ENCODE assay signal across 8 mouse cellular contexts in the genomic region with DNA sequence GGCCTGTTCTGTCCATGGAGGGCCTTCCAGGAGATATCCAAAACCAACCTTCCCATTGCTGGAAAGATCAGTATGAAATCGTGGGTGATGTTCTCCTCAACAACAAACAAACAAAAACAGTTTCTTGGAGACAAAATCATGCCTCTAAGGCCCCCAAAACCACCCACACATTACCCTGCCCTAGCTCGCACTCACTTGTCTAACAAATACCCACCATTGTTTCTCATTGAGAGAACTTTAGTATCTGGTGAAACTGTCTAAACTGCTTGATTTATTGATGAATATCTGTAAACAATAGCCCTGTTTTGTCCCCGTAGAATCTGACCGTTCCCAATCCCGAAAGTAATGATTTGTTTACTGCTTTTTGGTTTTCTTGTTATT. TPM values are rescaled to one million over a fixed set of nuclear protein-coding genes. Genes with fewer than 3 reads are reported as not detected.
DNase-seq lines count a peak whose midpoint lies in the region; ATAC-seq and TF ChIP-seq lines count a peak whose summit lies in the region.

No protein-coding gene starts in this region.

- ATAC-seq in heart, embryonic 13.5 days (ENCODE audit: extremely low read depth, insufficient number of reproducible peaks, low FRiP score, low TSS enrichment): no peak

- H3K36me3 ChIP-seq in heart, embryonic 13.5 days: peaks cover 6% of the 10 kb centered on the region; the same call in 1 of the 2 replicates
- H3K36me3 ChIP-seq in ES-E14 (ENCODE audit: control insufficient read depth, insufficient read depth, low read length, poor library complexity, severe bottlenecking) (no peaks in the 10 kb centered on the region), macrophage (ENCODE audit: inconsistent target) (no peaks in the 10 kb centered on the region)
- H3K36me3 ChIP-seq in hindbrain, embryonic 10.5 days: peaks cover 3% of the 10 kb centered on the region; the same call in 1 of the 2 replicates

- no peak for DNase-seq in heart, postnatal 14 days
- no peak for DNase-seq in ES-E14 (ENCODE audit: low read depth, low spot score)
- DNase-seq in hindbrain, embryonic 10.5 days (ENCODE audit: low spot score): no peak
- no peak for DNase-seq in adipocyte (ENCODE audit: low spot score)
- no peak for DNase-seq in adrenal gland, postnatal 14 days
- no peak for DNase-seq in gastrocnemius, postnatal 14 days

- intact Hi-C loops in heart, postnatal 14 days (cut with DNase I): loop anchor here (5.0 kb wide), 1 partner anchor 110 kb away; no protein-coding TSS in a partner anchor
- intact Hi-C loops in gastrocnemius, postnatal 14 days (cut with DNase I; ENCODE audit: low total_unique reads): no loop called here

- peaks cover 42% of the 10 kb centered on the region for H3K79me2 ChIP-seq in macrophage (ENCODE audit: inconsistent target)

- WGBS in heart, embryonic 13.5 days: 74% methylated on average over 5 of the region's 5 CpGs
- 71% methylated on average over 5 of the region's 5 CpGs for WGBS in hindbrain, embryonic 10.5 days
- WGBS in macrophage (ENCODE audit: missing documents): 72% methylated on average over 5 of the region's 5 CpGs

- H3K27me3 ChIP-seq in heart, embryonic 13.5 days (replicated peaks): no peaks in the 10 kb centered on the region
- no peaks in the 10 kb centered on the region for H3K27me3 ChIP-seq in hindbrain, embryonic 10.5 days (ENCODE audit: insufficient read depth, poor library complexity, severe bottlenecking)

- peak overlapping the region; percentile 97 for H3K9ac ChIP-seq in heart, embryonic 13.5 days
- H3K9ac ChIP-seq in ES-E14 (ENCODE audit: insufficient read depth, low read depth, low read length, poor library complexity, severe bottlenecking): peak overlapping the region; percentile 81

- H3K4me1 ChIP-seq in heart, embryonic 13.5 days: peaks cover 25% of the 10 kb centered on the region
- H3K4me1 ChIP-seq in ES-E14 (ENCODE audit: control insufficient read depth in 2 of 2, insufficient read depth in 2 of 2, low read length in 2 of 2, poor library complexity in 1 of 2): peaks cover 2% of the 10 kb centered on the region in 2 experiments; a peak in 2 of 4 replicates
- H3K4me1 ChIP-seq in hindbrain, embryonic 10.5 days (replicated peaks): peaks cover 21% of the 10 kb centered on the region

- peak overlapping the region; percentile 88 for H3K4me2 ChIP-seq in heart, embryonic 13.5 days

- H3K4me3 ChIP-seq in heart, embryonic 13.5 days: peak overlapping the region; percentile 87
- H3K4me3 ChIP-seq in ES-E14 (ENCODE audit: insufficient read depth in 1 of 2, low read depth in 1 of 2, low read length in 2 of 2, poor library complexity in 1 of 2, severe bottlenecking in 1 of 2) (peak overlapping the region; percentile 61 to 68), macrophage (ENCODE audit: inconsistent target) (peak overlapping the region; percentile 20)
- peak overlapping the region; percentile 97 for H3K4me3 ChIP-seq in hindbrain, embryonic 10.5 days

- in situ Hi-C loops in ES-E14 (cut with MboI; ENCODE audit: low sequenced_read_pairs in 2 of 2, unreplicated experiment in 2 of 2): no loop called here

- H3K27ac ChIP-seq in heart, embryonic 13.5 days (replicated peaks): peak overlapping the region; percentile 97
- H3K27ac ChIP-seq in ES-E14 (ENCODE audit: insufficient read depth, low read depth, low read length, poor library complexity, severe bottlenecking) (peak overlapping the region; percentile 74), macrophage (peak overlapping the region; percentile 42)
- H3K27ac ChIP-seq in hindbrain, embryonic 10.5 days: peak overlapping the region; percentile 98

- no peaks in the 10 kb centered on the region for H3K9me3 ChIP-seq in heart, embryonic 13.5 days
- no peaks in the 10 kb centered on the region for H3K9me3 ChIP-seq in ES-E14 (ENCODE audit: control insufficient read depth, insufficient read depth, low read depth, low read length)
- H3K9me3 ChIP-seq in hindbrain, embryonic 10.5 days: no peaks in the 10 kb centered on the region

TF ChIP-seq in ES-E14, 5 proteins besides CTCF, POLR2A, EP300 and RAD21:
- TF ChIP-seq ZNF384 (IDR thresholded peaks at IDR 0.05; ENCODE audit: low read depth, low read length) (no peak), ZC3H11A (IDR thresholded peaks at IDR 0.05; ENCODE audit: borderline replicate concordance, low read depth, low read length) (no peak), MAFK (IDR thresholded peaks at IDR 0.05; ENCODE audit: insufficient read depth, low read depth, low read length) (no peak), CHD2 (IDR thresholded peaks at IDR 0.05; ENCODE audit: low read depth, low read length) (no peak), HCFC1 (IDR thresholded peaks at IDR 0.05; ENCODE audit: borderline replicate concordance, insufficient read depth, low read length) (no peak)

RNA-seq across cellular contexts. Expression of gene Tent2, which starts 0.5 kb away (rescaled TPM):
- polyA plus RNA-seq in heart, embryonic 13.5 days (2015; fragmentation: Nextera tagmentation; extraction: Ambion mirVana): 40.2 and 41.4 TPM in 2 replicates
- 10 to 100 TPM; 16.5 to 20.6 TPM for total RNA-seq in heart, postnatal 14 days (2021)
- 19.3 and 27.9 TPM in 2 replicates for total RNA-seq in ES-E14 (2012; rRNA removed)
- 55.5 and 60.5 TPM in 2 replicates for polyA plus RNA-seq in hindbrain, embryonic 10.5 days (2016; fragmentation: Nextera tagmentation; extraction: Ambion mirVana)
- 100 to 1,000 TPM in 25 of 26 experiments, 10 to 100 TPM in 1; 85.0 to 357 (median 203) TPM for total RNA-seq in macrophage (2018; cell fraction: chromatin; rRNA removed)
- 100 to 1,000 TPM in 5 of 26 experiments, 10 to 100 TPM in 21; 59.4 to 116 (median 82.7) TPM for total RNA-seq in macrophage (2018; cell fraction: cytosol; rRNA removed)
- 100 to 1,000 TPM in 25 of 26 experiments, 10 to 100 TPM in 1; 93.2 to 249 (median 155) TPM for total RNA-seq in macrophage (2018; cell fraction: nucleus; rRNA removed)
- polyA plus RNA-seq in macrophage (2018): 43.4 to 80.5 TPM (median 73.2 TPM) in 3 replicates
- 36.2 and 47.0 TPM in 2 replicates for total RNA-seq in adrenal gland, postnatal 14 days (2021)
- 10 to 100 TPM; 11.9 to 13.9 TPM for total RNA-seq in gastrocnemius, postnatal 14 days (2021)

RNA-seq across cellular contexts. Expression of gene Cmya5, which starts 48.1 kb away (rescaled TPM):
- 3.1 and 3.2 TPM in 2 replicates for polyA plus RNA-seq in heart, embryonic 13.5 days (2015; fragmentation: Nextera tagmentation; extraction: Ambion mirVana)
- total RNA-seq in heart, postnatal 14 days (2021): 100 to 1,000 TPM; 179 to 186 TPM
- total RNA-seq in ES-E14 (2012; rRNA removed): 0.49 and 0.63 TPM in 2 replicates
- polyA plus RNA-seq in hindbrain, embryonic 10.5 days (2016; fragmentation: Nextera tagmentation; extraction: Ambion mirVana): 0.01 and 0.02 TPM in 2 replicates
- under 1 TPM in 25 of 26 experiments, not detected in 1; 0.09 to 0.63 (median 0.26) TPM for total RNA-seq in macrophage (2018; cell fraction: chromatin; rRNA removed)
- under 1 TPM in 13 of 26 experiments, not detected in 13; under 0.01 to 0.04 (median under 0.01) TPM for total RNA-seq in macrophage (2018; cell fraction: cytosol; rRNA removed)
- under 1 TPM in 22 of 26 experiments, not detected in 4; 0.04 to 0.31 (median 0.13) TPM for total RNA-seq in macrophage (2018; cell fraction: nucleus; rRNA removed)
- polyA plus RNA-seq in macrophage (2018): 0.01 TPM in 1 of 3 replicates, not detected in the others
- total RNA-seq in adrenal gland, postnatal 14 days (2021): 0.44 and 0.56 TPM in 2 replicates
- total RNA-seq in gastrocnemius, postnatal 14 days (2021): 100 to 1,000 TPM; 507 to 599 TPM

Comparison
In these comparisons a context has a peak if more than half of its experiments do, and no peak if none do; other contexts are left out.
1. H3K27ac ChIP-seq: peak in every context shown above with its lines; median percentile 98 in hindbrain, embryonic 10.5 days; 97 in heart, embryonic 13.5 days; 74 in ES-E14; 42 in macrophage.
2. H3K4me3 ChIP-seq: peak in every context shown above with its lines; median percentile 97 in hindbrain, embryonic 10.5 days; 87 in heart, embryonic 13.5 days; 64 in ES-E14; 20 in macrophage.
3. RNA of gene Cmya5, which starts 48.1 kb away (total RNA-seq): 507 to 599 TPM in gastrocnemius, postnatal 14 days and 179 to 186 TPM in heart, postnatal 14 days; 0.49 to 0.63 TPM in ES-E14 and 0.44 to 0.56 TPM in adrenal gland, postnatal 14 days; every median in the first group is over 100 times any median in the second.